Mouse (Mus musculus) megakaryocyte-erythroid progenitor cell, adult 5 weeks (primary cell): ENCODE data around the gene Med11. TPM values are rescaled to one million over a fixed set of nuclear protein-coding genes. Genes with fewer than 3 reads are reported as not detected.

Source experiments
- polyA plus RNA-seq: library from polyadenylated mRNA; stranded (reverse); fragments of >175 nt; gene quantifications from 2 replicates; pipeline ENCODE4 v1.2.3, GENCODE M21; 2012

Med11 gene
- polyA plus RNA-seq = 24.9 and 28.5 TPM in 2 replicates

GRCm38 (mm10) chr11:70451797-70452498 is at the start of gene Med11:
Gene Med11, plus strand, starts transcription at chr11:70451919.

DNA sequence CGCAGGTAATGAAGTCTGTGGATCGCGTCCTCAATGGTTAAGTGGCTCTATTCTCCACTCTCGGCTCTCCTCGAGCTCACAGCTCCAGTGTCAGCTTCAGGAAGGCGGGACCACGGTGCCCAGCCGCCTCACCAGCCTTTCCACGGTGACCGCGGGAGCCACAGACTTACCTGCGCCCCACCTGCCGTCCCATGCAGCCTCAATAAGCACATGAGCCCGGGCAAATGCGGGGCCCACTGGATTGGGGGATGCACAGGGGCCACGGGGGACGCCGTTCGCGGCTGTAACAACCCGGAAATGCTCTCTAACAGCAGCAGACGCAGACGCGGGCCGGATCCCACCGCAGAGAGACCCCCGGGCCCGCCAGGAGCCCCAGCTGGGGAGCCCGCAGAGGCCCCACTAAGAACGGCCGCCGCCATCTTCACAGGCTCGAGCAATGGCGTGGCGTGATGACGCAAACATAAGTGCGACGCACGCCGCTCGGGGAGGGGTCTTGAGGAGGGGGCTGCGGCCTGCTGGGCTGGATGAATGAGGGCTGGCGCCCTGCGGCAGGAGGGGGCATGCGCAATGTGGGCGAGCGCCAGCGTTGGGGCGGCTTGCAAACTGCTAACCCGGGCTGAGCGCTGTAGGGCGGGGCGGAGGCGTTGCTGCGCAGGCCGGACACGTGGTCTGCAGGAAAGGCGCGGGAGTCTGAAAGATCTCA is 42.0 kb upstream of the Med11 start, which contains the start of gene Pelp1:
Gene Pelp1 (minus strand): TSS at position 438 of the 703 bp plus-strand sequence.

GRCm38 (mm10) chr11:70432048-70432894 is 19.4 kb upstream of the Med11 start, which contains the start of gene Arrb2:
Gene Arrb2, plus strand, starts transcription at chr11:70432635.

DNA sequence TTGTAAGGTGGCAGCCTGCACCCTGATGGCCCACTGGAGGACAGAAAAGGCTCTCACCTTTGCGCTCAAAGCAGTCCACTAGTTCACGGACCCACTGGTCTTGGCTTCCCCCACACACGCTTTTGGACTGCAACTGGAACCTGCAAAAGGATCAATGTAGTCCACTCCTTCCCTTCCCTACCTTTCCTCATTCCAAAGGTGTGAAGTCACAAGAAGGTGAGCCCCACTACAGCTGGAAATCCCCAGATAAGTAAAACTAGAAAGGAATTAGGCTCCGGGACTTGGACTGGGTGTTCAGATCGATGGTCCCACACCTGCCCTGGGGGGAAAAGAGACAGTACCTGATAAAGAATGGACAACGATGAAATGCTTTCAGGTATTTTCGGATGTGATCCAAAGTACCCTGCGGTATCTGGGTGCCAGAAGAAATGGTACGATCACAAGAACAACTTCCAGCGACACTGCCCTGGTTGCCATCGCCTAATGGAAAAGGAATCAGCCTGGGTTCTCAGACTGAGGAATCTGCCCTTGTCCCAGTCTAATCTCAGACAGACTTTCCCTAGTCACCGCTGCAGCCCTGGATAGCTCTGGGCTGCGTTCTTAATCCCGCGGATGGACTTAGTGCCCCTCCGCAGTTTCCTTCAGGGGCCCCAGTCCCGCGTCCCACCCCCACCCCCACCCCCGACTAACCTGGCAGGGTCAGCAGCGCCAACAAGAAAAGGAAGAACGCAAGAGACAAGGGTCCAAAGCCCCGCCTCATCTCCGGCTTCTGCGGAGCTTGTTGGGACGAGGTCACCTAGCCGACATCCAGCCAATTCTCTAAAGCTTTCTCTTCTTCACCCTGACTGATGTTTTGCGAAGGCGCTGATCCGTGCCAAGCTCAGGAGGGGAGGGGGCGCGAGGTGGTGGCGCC is 7.2 kb downstream of the Med11 start, which contains the start of gene Zmynd15:
Gene Zmynd15 (plus strand): TSS at position 746 of the 913 bp plus-strand sequence.

DNA sequence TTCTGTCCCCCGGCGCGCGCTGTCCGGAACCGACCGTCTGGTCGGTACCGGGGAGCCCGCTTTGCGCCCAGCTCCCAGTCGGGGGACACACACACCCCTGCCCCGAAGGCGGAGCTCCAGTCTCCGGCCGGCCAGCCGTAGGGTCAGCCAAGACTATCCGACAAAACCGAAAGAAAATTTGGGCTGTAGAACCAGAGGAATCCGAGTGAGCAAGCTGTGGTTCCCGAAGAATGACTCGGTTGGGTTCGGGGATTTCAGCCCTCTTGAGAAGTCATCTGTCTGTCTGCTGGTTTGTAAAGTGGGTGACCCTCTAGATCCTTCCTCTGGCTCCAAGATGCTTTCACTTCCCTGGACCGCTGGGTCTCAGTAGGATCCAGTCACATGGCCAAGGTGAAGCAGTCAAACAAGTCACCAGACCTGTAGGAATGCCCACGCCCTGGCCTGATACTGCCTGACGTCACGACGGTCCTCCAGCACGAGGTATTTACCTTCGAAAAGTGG is 7.9 kb downstream of the Med11 start, which contains the start of gene Cxcl16:
Gene Cxcl16 (minus strand): TSS at position 384 of the 501 bp plus-strand sequence.

Other genes with a start within 250 kb of the Med11 start
- gene Slc16a11, start 239.2 kb upstream of the Med11 start, polyA plus RNA-seq = 1.4 and 5.3 TPM in 2 replicates
- gene Slc16a13, start 230.9 kb upstream of the Med11 start, polyA plus RNA-seq = 5.9 and 7.7 TPM in 2 replicates
- gene Bcl6b, start 222.1 kb upstream of the Med11 start, polyA plus RNA-seq = 0.66 and 0.68 TPM in 2 replicates
- gene 0610010K14Rik, start 214.0 kb upstream of the Med11 start, polyA plus RNA-seq = 141 and 144 TPM in 2 replicates
- 10.8 and 13.6 TPM in 2 replicates for gene Gm21988, start 212.1 kb upstream of the Med11 start, polyA plus RNA-seq
- 132 and 186 TPM in 2 replicates for gene Rnasek, start 212.1 kb upstream of the Med11 start, polyA plus RNA-seq
- gene Alox12, start 196.6 kb upstream of the Med11 start, polyA plus RNA-seq = 0.05 and 0.17 TPM in 2 replicates
- 0.18 and 0.60 TPM in 2 replicates for gene Alox12e, start 129.3 kb upstream of the Med11 start, polyA plus RNA-seq
- 0.28 and 0.83 TPM in 2 replicates for gene Alox15, start 99.9 kb upstream of the Med11 start, polyA plus RNA-seq
- 62.0 and 64.7 TPM in 2 replicates for gene Pelp1, start 41.9 kb upstream of the Med11 start, polyA plus RNA-seq
- 349 and 402 TPM in 2 replicates for gene Arrb2, start 19.3 kb upstream of the Med11 start, polyA plus RNA-seq
- gene Zmynd15, start 7.5 kb downstream of the Med11 start, polyA plus RNA-seq = 0.09 and 0.15 TPM in 2 replicates
- 1.6 and 1.8 TPM in 2 replicates for gene Cxcl16, start 8.1 kb downstream of the Med11 start, polyA plus RNA-seq
- 0.42 TPM in 1 of 2 replicates, not detected in the other for gene Tm4sf5, start 53.3 kb downstream of the Med11 start, polyA plus RNA-seq
- gene Vmo1, start 62.7 kb downstream of the Med11 start, polyA plus RNA-seq = not detected in 2 replicates
- gene Gltpd2, start 67.3 kb downstream of the Med11 start, polyA plus RNA-seq = not detected in 2 replicates
- 185 and 211 TPM in 2 replicates for gene Psmb6, start 73.4 kb downstream of the Med11 start, polyA plus RNA-seq
- not detected in 2 replicates for gene Gm40193, start 81.0 kb downstream of the Med11 start, polyA plus RNA-seq
- gene Pld2, start 88.1 kb downstream of the Med11 start, polyA plus RNA-seq = 1.1 TPM in 2 replicates
- 117 and 179 TPM in 2 replicates for gene Mink1, start 111.0 kb downstream of the Med11 start, polyA plus RNA-seq
- gene 4930544D05Rik, start 163.9 kb downstream of the Med11 start, polyA plus RNA-seq = 0.17 TPM in 1 of 2 replicates, not detected in the other
- gene Chrne, start 167.3 kb downstream of the Med11 start, polyA plus RNA-seq = 1.0 and 1.2 TPM in 2 replicates
- 3.5 and 6.6 TPM in 2 replicates for gene Gp1ba, start 187.2 kb downstream of the Med11 start, polyA plus RNA-seq
- 78.2 and 81.9 TPM in 2 replicates for gene Rnf167, start 195.3 kb downstream of the Med11 start, polyA plus RNA-seq
- 60.3 and 74.3 TPM in 2 replicates for gene Slc25a11, start 195.6 kb downstream of the Med11 start, polyA plus RNA-seq
- gene Pfn1, start 202.7 kb downstream of the Med11 start, polyA plus RNA-seq = 3,087 and 3,292 TPM in 2 replicates
- gene Eno3, start 205.3 kb downstream of the Med11 start, polyA plus RNA-seq = 3.1 and 4.0 TPM in 2 replicates
- gene Spag7, start 217.5 kb downstream of the Med11 start, polyA plus RNA-seq = 143 and 161 TPM in 2 replicates
- 24.6 and 31.2 TPM in 2 replicates for gene Camta2, start 236.2 kb downstream of the Med11 start, polyA plus RNA-seq
- not detected in 2 replicates for gene Inca1, start 248.2 kb downstream of the Med11 start, polyA plus RNA-seq
- gene Kif1c, start 248.6 kb downstream of the Med11 start, polyA plus RNA-seq = 18.0 and 20.3 TPM in 2 replicates